Mouse (Mus musculus) testis, adult 2 months (tissue): ENCODE results near the gene Slc6a4. TPM values are rescaled to one million over a fixed set of nuclear protein-coding genes. Genes with fewer than 3 reads are reported as not detected.

Source experiments
- H3K27ac ChIP-seq: fragments of 200-500 bp; 2 replicates; pipeline ENCODE4 v1.5.1; 2012; ENCODE audit warnings: low read depth, low read length; ENCODE audit not compliant: control insufficient read depth, insufficient read depth
- H3K27me3 ChIP-seq: fragments of 200-500 bp; 2 replicates; pipeline ENCODE4 v1.6.1; 2012; ENCODE audit warnings: mild to moderate bottlenecking, low read length, moderate library complexity; ENCODE audit not compliant: control insufficient read depth, insufficient read depth
- H3K36me3 ChIP-seq: fragments of 200-500 bp; 2 replicates; pipeline ENCODE4 v1.6.1; 2012; ENCODE audit warnings: mild to moderate bottlenecking, low read length; ENCODE audit not compliant: control insufficient read depth, insufficient read depth
- H3K4me1 ChIP-seq: fragments of 200-500 bp; 2 replicates; pipeline ENCODE4 v1.6.1; 2012; ENCODE audit warnings: low read length; ENCODE audit not compliant: control insufficient read depth, insufficient read depth
- H3K4me3 ChIP-seq: fragments of 200-500 bp; 2 replicates; pipeline ENCODE4 v1.5.1; 2012; ENCODE audit warnings: low read depth, mild to moderate bottlenecking, low read length, moderate library complexity, mixed read lengths; ENCODE audit not compliant: control insufficient read depth
- CTCF ChIP-seq: fragments of 200-500 bp; IDR thresholded peaks from 2 replicates; pipeline ENCODE4 v1.5.1; 2012; ENCODE audit warnings: low read depth, mild to moderate bottlenecking, inconsistent platforms, low read length, moderate library complexity; ENCODE audit not compliant: control insufficient read depth, insufficient read depth, insufficient replicate concordance
- POLR2A ChIP-seq: fragments of 200-500 bp; IDR thresholded peaks from 2 replicates; pipeline ENCODE4 v1.6.1; 2012; ENCODE audit warnings: low read depth, mild to moderate bottlenecking, inconsistent platforms, low read length, moderate library complexity; ENCODE audit not compliant: control insufficient read depth
- polyA plus RNA-seq: library from polyadenylated mRNA; depleted of rRNA; stranded (reverse); fragments of >200 nt; gene quantifications from 2 replicates; pipeline ENCODE4 v1.2.3, GENCODE M21; 2012

The Slc6a4 gene
- polyA plus RNA-seq, 1 experiment: 1.7 TPM

DNA sequence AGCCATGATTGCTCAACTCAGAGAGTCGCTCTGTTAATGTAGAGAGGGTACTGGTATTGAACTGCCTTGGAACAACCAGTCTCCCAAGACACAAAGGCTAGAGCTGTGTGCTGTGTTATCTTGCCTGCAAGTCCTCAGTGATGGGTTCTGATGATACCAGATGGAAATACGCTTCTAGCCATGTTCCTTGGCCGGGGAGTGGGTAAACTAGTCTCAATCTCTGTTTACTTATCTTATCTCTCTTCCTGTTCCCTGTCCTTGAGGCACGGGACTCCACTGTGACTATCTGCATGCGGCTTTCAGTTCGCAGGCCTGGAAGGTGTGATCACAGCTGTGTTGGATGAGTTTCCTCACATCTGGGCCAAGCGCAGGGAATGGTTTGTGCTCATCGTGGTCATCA lies 21.1 kb downstream of the Slc6a4 start:
- TF ChIP-seq POLR2A: no peak
- no peak for TF ChIP-seq CTCF
- H3K4me3 ChIP-seq: no peak overlapping the region
- no peak overlapping the region for H3K27ac ChIP-seq
- no peaks in the 10 kb centered on the region for H3K27me3 ChIP-seq
- H3K36me3 ChIP-seq: no peaks in the 10 kb centered on the region
- H3K4me1 ChIP-seq: no peaks in the 10 kb centered on the region

DNA sequence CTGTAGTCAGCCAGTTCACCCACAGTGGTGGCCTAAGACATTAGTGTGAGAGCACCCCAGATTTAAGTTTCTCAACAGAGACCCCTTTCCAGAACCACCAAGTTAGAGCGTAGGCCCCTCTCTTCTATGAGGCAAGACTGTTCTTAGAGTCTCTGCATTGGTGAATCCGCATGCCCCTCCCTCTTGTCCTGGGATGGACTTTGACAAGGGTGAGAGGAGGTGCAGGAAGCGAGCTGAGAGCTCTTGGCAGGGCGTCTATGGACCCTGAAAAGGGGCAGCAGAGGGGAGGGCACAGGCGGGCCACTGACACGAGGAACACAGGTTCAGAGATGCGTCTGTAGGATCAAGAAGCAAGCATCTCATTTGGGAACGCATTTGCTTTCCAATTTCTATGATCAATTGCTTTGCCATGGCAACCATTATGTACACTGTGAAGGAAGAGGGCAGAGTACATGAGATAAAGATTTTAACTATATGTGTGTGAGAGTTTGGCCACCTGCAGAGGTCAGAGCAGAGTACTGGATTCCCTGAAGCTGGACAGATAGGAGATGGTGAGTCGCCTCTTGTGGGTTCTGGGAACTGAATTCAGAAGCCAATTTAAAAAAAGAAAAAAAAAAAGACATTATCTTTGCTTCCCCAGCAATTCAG lies 23.5 kb downstream of the Slc6a4 start:
- TF ChIP-seq POLR2A (no peak), CTCF (no peak)
- no peak overlapping the region for H3K27ac ChIP-seq
- no peaks in the 10 kb centered on the region for H3K27me3 ChIP-seq
- no peaks in the 10 kb centered on the region for H3K4me1 ChIP-seq
- H3K36me3 ChIP-seq: no peaks in the 10 kb centered on the region
- H3K4me3 ChIP-seq: no peak overlapping the region

DNA sequence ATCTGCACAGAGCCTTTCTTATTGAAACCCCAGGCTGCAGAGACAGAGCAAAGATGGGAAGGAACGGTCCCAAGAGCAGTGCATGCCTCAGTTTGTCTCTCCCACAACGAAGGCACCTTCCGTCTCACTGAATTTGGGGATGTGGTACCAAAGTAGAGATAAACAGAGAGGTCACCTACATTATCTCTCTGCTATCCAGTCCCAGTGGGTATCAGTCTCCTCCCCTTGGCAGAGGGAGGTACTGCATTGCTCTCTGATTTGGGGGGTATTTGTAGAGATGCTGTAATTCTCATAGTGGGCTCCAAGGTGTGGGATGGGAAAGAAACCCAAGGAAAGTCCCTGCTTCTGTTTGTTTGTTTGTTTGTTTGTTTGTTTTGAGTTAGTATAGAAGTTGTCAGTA lies 28.2 kb downstream of the Slc6a4 start:
- Histone ChIP-seq H3K36me3 (no peaks in the 10 kb centered on the region), H3K27ac (no peak overlapping the region), H3K4me3 (no peak overlapping the region), H3K27me3 (no peaks in the 10 kb centered on the region), H3K4me1 (no peaks in the 10 kb centered on the region)
- TF ChIP-seq POLR2A: no peak

DNA sequence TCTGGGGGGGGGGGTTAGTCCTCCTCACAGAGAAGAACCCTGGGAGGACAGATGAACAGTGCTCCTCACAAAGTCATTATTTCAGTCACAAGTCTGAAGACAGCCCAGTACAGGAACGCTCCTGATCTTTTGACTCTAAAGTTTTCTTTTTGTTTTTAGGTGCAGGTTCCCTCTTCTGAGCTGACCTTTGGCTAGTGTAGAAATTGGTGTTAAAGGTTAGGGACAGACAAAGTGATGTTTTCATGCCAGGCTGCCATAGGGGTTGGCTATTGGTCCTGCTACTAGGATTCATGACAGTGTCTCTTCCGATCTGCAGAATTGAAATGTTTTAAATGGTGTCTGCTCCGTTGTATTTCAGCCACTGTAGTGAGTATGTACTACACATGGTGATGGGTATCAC lies 29.8 kb downstream of the Slc6a4 start:
- no peak overlapping the region for H3K27ac ChIP-seq
- no peaks in the 10 kb centered on the region for H3K36me3 ChIP-seq
- no peak for TF ChIP-seq POLR2A
- H3K27me3 ChIP-seq: no peaks in the 10 kb centered on the region
- H3K4me1 ChIP-seq: no peaks in the 10 kb centered on the region
- no peak overlapping the region for H3K4me3 ChIP-seq

DNA sequence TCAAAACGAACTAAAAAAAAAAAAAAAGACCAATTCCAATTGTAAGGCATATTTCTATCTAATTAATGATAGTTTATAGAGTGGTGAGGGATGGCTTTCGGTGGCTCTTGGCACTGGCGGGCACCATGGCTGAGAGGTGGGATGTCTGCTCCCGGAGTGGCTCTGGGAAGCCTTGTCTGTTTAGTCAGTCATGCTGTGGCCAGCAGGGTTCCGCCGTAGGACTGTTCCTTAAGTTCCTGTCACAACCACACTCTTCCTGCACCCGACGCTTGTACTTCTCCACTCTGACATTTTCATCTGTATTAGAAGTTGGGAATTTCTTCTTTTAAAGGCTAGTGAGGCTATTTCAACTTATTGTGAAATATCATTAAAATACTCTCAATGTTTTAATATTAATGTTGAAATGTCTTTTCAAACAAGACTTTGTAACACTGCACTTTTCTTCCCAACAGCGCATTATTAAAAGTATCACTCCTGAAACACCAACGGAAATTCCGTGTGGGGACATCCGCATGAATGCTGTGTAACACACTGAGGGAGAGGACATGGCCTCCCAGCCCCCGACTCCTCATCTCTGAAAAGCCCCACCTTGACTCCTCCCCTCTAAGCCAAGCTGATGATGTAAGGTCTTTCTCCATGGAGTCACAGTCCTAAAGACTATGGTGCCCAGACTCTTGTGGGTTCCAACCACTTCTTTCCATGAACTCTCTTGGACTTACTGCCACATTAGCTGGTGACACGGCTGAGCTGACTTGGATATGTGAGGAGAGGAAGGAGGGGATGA lies 32.9 kb downstream of the Slc6a4 start:
- H3K27ac ChIP-seq: no peak overlapping the region
- no peak for TF ChIP-seq POLR2A

DNA sequence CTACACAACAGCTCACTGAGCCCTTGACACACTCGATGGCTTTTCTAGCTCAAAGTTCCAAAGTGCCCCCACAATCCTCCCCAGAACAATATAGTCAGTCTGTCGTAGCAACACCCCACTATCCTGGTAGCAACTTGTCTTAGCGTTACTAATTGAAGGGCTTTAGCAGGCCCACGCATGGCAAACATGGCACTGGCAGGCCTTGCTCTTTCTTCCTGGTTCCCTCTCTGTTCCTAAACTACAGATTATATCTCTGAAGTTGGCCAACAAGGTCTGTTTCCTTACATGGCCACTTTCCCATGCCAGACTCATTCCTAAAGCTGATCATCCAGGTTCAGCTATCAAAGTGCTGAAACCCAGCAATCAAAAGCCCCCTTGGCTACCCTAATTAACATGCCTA lies 43.5 kb downstream of the Slc6a4 start:
- TF ChIP-seq CTCF (no peak), POLR2A (no peak)
- Histone ChIP-seq H3K4me3 (no peak overlapping the region), H3K36me3 (peaks cover 3% of the 10 kb centered on the region; the same call in 1 of the 2 replicates), H3K4me1 (no peaks in the 10 kb centered on the region), H3K27me3 (no peaks in the 10 kb centered on the region), H3K27ac (no peak overlapping the region)

More for the DNA sequence above, 32.9 kb downstream of the Slc6a4 start:
- no peaks in the 10 kb centered on the region for H3K36me3 ChIP-seq
- no peak overlapping the region for H3K4me3 ChIP-seq
- no peaks in the 10 kb centered on the region for H3K27me3 ChIP-seq
- H3K4me1 ChIP-seq: no peaks in the 10 kb centered on the region

DNA sequence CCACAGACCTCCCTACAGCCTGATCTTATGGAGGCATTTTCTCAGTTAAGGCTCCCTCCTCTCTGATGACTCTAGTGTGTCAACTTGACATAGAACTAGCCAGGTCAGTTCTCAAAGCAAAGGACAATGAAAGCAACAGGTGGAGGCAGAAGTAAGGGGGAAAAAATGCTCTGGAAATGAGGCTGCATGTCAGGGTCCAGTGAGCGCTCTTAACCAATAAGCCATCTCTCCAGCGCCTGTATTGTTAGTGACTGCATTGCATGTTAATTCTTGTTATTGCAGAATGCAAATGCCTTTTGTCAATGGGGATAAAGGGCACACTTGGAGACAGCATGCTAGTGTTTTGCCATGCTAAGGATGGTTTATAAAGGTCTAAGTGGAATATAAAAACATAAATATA lies 44.4 kb downstream of the Slc6a4 start:
- Histone ChIP-seq H3K27me3 (no peaks in the 10 kb centered on the region), H3K27ac (no peak overlapping the region), H3K36me3 (peaks cover 3% of the 10 kb centered on the region; the same call in 1 of the 2 replicates), H3K4me3 (no peak overlapping the region), H3K4me1 (no peaks in the 10 kb centered on the region)
- TF ChIP-seq CTCF: no peak
- no peak for TF ChIP-seq POLR2A

DNA sequence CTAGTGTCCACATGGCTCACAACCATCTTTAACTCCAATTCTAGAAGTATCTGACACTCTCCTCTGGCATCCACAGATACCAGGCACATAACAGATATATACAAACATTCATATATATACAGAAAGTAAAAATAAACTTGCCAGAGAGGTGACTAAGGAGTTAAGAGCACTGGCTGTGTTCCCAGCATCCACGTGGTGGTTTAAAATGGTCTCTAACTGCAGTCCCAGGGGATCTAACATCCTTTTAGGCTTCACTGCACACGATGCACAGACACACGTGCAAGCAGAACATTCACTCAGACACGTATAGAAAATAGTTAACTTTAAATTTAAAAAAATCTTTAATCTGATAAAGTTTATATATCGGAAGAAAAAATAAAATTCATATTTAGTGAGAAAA lies 63.5 kb downstream of the Slc6a4 start:
- H3K4me3 ChIP-seq: no peak overlapping the region
- no peaks in the 10 kb centered on the region for H3K27me3 ChIP-seq
- no peaks in the 10 kb centered on the region for H3K4me1 ChIP-seq
- H3K27ac ChIP-seq: no peak overlapping the region
- no peaks in the 10 kb centered on the region for H3K36me3 ChIP-seq
- TF ChIP-seq POLR2A: no peak
- no peak for TF ChIP-seq CTCF
